Mouse (Mus musculus) cerebellum, adult (tissue): ENCODE measurements around the gene Ugt1a10.
"Not testable (repeated sequence)": the region's sequence is repeated elsewhere in the genome, so short reads cannot be mapped to it uniquely, and the experiment has no call there.

Source experiments
- ATAC-seq: cut with Nextera tagmentation; 2 replicates; pipeline ENCODE4 v1.9.2; 2017; ENCODE audit warnings: mild to moderate bottlenecking, moderate library complexity, mixed read lengths; ENCODE audit not compliant: insufficient number of reproducible peaks, low FRiP score, low TSS enrichment

Ugt1a10 gene

DNA sequence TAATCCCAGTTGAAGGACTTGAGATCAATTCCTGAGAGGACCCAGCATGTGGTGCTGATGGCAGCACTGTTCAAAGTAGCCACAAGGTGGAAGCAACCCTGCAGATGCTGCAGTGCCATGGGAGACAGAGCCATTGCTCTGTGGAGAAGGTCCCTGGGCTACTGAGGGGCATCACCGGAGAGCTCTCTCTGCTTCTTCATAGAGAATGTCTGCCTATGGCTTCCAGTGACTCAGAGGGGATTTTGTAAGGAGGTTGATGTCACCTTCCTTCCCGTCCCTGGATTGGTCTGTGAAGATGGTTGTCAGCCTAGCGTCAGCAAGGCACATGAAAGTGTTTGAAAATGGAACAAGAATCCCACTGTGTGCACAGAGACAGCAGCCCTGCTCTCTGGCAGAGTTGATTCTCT, 39.1 kb downstream of the Ugt1a10 start:
- not testable (repeated sequence) for ATAC-seq

DNA sequence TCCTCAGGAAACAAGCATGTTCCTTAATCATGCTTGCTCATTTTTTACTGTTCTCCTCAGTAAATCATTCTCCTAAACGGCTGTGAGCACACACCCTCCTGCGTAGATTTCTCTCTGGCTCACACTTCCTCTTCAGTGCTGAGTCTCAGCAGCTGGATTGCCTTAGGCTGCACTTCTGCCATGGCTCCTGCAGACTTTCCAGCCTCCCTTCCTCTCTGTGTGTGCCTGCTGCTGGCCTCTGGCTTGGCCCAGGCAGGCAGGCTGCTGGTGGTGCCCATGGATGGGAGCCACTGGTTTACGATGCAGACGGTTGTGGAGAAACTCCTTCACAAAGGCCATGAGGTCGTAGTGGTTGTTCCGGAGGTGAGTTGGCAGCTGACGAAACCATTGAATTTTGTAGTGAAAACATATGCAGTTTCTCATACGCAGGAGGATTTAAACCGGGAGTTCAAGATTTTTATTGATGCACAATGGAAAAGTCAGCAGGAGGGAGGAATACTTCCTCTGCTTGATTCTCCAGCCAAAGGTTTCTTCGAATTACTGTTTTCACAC, 39.8 kb downstream of the Ugt1a10 start, which contains the start of gene Ugt1a7c:
TSS of gene Ugt1a7c (plus strand) at position 122 of the 552 bp plus-strand sequence.
- no peak for ATAC-seq

DNA sequence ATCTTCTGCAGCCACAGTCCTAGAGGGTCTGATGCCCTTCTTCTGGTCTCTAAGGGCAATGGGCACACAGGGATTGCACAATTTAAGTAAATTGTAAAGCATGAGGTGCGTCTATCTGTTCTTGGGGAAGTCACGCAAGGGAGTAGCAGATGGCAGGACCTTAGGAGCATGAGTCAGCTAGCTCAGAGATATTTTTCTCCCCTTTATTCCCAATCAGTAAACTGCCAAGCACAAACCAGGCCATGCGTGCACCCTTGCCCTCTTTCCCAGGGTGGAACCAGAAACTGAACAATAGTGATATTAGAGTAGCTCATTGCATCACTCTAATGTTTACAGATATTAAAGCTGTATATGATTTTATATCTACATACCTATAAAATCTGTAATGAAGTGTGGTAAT, 43.4 kb downstream of the Ugt1a10 start:
- not testable (repeated sequence) for ATAC-seq

DNA sequence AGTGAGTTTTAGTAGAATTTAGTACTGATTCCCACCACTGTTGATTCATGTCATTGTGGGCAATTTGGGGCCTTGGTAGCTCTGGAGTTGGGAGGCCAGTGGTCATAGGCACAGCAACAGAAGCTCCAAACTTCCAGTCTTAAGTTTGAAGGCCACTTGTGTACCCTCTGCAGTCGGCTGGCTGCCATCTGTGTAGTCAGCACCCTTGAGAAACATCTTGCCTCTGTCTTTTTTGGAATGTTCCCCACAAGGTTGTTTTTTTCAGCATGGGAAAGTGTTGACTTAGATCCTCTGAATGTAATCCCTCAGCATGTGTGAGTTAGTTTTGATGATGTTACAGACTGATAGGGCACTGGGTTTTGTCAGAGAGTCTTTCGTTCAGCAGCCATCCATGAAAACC, 44.5 kb downstream of the Ugt1a10 start:
- ATAC-seq, result not testable (repeated sequence)

DNA sequence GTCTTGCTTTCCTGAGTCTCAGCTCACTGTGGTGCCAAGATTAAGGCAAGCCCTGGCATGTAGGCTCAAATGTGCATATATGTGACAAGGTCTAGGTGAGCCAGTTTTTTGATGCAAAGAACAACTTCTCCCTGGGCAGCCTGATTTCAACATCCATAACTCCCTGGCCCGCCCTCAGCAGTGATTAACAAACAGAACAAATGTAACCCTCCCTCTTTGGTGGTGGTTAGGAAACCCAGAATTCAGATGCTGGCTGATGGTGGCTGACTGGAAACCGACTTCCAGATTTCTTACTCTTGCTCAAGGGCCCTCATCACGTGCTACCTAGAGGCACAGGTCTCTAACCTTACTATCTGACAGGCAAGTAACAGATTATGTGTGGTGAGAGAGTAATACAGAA, 47.8 kb downstream of the Ugt1a10 start, which contains the start of gene Ugt1a6b:
TSS of gene Ugt1a6b (plus strand) at position 234 of the 400 bp plus-strand sequence.
- ATAC-seq, result not testable (repeated sequence)

DNA sequence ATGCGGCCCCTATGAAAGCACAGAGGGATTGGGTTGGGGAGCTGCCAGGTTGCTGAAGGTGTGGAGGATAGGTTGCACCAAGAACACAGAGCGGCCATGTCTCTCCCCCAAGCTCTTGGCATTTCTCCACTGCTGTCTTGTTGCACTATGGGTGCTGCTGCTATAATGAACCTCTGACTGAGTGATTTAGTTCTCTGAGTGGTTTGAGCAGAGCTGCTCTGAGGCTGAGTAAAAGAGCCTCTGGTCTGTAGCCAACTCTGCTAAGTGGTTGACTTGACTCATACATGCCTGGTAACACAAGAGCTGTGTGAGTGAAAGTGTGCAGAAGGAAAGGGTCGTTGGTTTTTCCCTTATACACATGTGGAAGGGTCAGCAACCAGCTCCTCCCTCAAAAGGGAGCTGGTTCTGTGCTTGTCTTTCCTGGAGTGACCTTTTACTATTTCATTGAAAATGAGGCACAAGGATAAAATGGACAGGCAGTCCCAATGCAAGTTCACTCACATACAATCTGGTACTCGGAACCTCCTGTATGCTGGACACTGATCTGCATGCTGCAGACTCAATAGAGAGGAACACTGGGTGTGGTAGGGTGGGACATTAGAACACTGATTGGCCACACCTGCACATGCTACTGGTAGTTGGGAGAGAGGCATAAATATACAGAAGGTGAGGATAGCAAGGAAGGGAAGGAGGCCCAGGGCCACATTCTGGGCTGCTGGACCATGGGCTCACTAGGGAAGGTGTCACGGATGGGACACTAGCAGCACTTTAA, 48.7 kb downstream of the Ugt1a10 start:
- ATAC-seq, result not testable (repeated sequence)

DNA sequence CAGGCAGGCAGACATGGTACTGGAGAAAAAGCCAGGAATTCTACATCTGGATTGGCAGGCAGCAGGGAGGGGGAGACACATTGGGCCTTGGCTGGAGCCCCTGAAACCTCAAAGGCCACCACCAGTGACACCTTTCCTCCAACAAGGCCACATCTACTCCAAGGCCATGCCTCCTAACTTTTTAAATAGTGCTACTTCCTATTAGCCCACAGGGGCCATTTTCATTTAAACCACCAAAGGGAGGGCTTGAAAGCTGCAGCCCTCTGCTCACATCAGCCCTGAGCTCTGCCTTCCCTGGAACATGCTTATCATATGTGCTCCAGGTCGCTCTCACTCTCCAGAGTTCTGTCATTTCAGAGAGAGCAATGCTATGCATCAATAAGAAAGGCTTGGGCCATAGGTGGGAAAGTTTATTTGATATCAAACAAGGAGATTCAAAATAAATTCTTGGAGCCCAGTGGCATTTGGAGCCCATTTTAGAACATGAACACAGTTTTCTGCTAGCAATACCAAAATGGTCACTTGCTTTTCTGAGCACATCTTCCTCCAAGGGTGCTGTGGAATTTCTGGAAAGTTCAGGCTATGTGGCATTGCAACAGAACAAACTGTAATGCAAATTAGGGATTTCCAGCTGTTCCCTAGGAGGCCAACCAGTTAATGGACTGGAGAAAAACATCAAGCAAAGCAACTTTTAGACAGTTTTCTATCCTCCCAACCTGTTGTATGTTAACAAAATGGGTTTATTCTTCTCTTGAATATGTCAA, 49.7 kb downstream of the Ugt1a10 start:
- no peak for ATAC-seq

DNA sequence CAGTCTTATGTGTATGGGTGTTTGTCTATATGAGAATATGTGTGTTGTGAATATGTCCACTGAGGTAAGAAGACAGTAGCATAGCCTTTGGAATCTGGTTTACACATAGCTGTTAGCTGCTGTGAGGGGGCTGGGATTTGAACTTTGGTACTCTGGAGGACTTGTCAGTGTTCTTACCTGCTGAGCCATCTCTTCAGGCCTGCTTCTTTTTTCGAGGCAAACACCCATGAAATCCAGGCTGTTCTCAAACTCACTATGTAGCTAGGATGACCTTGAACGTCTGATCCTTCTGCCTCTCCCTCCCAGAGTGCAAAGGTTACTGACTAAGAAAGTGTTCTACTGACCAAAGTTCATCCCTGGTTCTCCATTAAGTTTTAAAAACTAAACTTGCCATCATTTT, 50.5 kb downstream of the Ugt1a10 start:
- ATAC-seq, result no peak

DNA sequence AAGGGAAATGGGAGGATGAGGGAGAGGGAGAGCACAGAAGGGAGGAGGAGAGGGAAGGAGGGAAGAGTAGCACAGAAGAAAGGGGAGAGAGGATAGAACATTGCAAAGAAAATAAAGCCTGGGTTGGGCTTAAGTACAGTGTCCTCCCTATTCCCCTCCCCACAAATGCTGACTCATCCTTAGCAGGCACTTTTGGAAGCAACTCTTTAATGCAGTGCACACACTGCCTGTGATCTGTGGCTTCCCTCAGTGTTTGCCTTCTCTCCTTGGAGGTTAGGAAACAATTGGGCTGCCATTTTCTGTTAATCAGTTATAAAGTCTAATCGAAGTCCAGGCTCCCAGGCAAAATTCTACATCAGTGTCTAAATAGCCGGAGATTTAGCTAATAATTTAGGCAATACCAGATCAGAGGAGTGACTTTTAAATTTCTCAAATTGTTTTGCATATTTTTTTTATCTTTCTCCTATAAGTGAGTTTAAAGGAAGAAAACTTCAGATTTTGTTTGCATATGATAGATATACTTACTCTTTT, 53.9 kb downstream of the Ugt1a10 start:
- ATAC-seq, result not testable (repeated sequence)

DNA sequence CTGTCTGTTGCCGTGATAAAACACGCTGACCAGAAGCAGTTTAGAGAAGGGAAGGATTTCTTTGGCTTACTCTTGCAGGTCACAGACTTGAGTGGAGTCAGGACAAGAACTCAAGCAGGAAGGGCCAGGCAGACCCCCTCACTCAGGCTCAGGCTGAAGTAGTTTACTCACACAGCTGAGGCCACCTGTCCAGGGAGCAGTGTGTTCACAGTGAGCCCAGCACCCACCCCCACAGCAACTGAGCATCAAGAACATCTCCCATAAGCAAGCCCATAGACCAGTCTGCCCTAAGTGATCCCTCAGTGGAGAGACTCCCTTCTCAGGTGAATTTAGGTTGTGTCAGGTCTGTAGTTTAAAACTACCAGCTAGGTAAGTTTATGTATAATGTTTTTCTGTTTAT, 54.4 kb downstream of the Ugt1a10 start:
- not testable (repeated sequence) for ATAC-seq

DNA sequence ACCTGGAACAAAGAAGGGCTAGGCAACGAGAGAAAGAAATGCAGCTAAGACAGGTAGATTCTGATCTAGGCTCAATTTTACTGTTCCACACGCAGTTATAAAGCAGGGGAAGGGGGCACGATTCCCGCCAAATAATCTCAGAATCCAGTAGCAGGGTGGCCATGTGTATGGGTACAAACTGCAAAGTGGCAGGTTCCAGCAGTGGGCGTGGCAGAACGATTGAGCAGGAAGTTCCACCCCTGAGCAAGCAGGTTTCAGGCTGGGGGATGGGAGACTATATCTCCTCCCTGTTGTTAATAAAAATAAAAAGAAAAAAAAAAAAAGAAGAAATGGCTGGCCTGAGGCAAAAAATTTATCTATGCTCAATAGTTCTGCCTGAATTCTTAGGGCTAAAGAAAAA, 57.6 kb downstream of the Ugt1a10 start:
- ATAC-seq, result not testable (repeated sequence)

DNA sequence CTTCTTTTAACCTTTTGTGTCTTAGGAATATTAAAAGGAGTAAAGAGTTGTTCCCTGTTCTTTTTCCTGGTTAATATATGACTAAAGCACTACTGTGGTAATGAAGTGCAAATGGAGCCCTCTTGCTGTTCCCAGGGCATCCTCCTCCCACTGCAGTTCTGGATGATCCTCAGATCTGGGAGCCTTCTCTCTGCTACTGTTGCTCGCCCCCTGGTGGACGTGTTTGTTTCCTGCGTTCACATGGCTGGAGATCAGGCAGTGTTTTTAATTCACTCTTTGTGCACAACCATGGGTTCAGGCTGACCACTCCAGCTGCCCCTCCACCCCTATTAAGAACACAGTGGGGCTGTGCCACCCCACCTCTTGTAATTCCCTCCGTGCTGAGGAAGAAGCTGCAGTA, 65.4 kb downstream of the Ugt1a10 start:
- ATAC-seq, result peak; percentile 56

DNA sequence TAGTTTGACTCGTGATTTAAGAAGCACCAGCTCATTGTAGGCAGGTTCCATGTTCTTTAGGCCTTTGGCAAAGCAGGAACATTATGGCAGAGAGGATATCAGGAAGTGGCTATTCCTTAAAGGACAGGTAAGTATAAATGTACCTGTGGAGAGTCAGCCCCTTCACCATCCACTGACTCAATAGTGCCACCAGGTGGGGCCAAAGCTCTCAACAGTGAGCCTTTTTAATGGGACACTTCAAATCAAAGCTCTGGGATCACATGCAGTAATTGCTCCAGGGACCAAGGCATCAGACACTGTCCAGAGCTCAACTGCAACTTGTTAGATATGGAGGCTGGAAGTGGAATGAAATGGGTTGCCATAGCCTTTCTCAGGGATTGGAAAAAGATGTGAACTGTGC, 66.3 kb downstream of the Ugt1a10 start:
- not testable (repeated sequence) for ATAC-seq

DNA sequence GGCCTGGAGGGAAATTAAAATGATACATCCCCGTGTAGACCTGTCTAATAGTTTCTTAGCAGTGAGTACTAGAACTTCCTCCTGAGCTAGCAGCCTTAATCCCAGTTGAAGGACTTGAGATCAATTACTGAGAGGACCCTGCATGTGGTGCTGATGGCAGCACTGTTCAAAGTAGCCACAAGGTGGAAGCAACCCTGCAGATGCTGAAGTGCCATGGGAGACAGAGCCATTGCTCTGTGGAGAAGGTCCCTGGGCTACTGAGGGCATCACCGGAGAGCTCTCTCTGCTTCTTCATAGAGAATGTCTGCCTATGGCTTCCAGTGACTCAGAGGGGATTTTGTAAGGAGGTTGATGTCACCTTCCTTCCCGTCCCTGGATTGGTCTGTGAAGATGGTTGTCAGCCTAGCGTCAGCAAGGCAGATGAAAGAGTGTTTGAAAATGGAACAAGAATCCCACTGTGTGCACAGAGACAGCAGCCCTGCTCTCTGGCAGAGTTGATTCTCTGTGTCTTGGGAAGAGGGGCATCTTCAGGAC, 70.7 kb downstream of the Ugt1a10 start:
- not testable (repeated sequence) for ATAC-seq

DNA sequence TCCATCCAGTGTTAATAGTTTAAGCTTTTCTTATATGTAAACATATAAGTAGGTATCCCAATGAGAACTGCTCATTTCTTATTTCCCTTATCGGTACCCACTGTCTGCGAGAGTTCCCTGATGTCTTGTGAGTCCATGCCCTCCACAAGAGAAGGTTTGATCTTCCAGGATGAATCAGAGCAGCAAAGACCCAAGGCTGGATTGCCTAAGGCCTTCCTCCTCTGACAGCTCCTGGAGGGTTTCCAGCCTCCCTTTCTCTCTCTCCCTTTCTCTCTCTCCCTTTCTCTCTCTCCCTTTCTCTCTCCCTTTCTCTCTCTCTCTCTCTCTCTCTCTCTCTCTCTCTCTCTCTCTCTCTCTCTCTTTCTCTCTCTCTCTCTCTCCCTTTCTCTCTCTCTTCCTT, 73.9 kb downstream of the Ugt1a10 start:
- not testable (repeated sequence) for ATAC-seq

DNA sequence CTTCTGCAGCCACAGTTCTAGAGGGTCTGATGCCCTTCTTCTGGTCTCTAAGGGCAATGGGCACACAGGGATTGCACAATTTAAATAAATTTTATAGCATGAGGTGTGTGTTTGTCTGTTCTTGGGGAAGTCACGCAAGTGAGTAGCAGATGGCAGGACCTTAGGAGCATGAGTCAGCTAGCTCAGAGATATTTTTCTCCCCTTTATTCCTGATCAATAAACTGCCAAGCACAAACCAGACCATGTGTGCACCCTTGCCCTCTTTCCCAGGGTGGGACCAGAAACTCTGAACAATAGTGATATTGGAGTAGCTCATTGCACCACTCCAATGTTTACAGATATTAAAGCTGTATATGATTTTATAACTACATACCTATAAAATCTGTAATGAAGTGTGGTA, 75.0 kb downstream of the Ugt1a10 start:
- not testable (repeated sequence) for ATAC-seq

DNA sequence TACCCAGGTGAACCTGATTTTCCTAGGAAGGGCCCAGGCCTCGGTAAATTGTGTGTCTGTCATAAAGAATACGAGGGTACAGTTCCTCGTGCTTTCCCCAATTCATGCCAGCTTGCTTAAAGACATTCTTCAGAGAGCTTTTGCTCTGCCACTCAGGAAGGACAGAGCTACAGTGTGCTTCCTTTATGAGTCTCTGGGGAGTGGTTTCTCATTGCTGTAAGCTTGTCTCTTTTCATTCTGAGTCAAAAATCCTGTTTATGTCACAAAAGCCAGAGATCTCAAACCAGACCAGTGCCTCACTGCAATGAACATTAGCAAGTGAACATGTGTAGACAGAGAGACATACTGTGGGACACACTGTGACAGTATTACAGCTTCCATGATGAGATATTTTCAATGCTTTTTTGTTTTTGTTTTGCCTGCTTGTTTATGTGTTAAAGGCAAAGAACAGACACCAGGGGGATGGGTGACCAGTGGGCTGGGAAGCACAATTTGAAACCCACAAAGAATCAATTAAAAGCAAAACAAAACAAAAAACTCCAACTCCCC, 78.8 kb downstream of the Ugt1a10 start:
- ATAC-seq, result no peak

DNA sequence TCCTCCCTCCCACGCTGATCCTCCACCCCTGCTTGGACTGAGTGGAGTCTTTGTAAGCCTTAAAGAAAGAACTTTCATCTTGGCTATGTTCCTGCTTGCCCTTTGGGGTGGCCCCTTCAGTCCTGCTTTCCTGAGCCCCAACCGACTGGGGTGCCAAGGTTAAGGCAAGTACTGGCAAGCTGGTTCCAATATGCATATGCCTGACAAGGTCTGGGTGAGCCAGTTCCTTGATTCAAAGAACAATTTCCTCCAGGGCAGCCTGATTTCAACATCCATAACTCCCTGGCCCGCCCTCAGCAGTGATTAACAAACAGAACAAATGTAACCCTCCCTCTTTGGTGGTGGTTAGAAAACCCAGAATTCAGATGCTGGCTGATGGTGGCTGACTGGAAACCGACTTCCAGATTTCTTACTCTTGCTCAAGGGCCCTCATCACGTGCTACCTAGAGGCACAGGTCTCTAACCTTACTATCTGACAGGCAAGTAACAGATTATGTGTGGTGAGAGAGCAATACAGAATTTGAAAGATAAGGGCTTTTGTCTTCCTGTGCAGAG, 79.3 kb downstream of the Ugt1a10 start, which contains the start of gene Ugt1a6a:
TSS of gene Ugt1a6a (plus strand) at position 353 of the 555 bp plus-strand sequence.
- ATAC-seq, result not testable (repeated sequence)

DNA sequence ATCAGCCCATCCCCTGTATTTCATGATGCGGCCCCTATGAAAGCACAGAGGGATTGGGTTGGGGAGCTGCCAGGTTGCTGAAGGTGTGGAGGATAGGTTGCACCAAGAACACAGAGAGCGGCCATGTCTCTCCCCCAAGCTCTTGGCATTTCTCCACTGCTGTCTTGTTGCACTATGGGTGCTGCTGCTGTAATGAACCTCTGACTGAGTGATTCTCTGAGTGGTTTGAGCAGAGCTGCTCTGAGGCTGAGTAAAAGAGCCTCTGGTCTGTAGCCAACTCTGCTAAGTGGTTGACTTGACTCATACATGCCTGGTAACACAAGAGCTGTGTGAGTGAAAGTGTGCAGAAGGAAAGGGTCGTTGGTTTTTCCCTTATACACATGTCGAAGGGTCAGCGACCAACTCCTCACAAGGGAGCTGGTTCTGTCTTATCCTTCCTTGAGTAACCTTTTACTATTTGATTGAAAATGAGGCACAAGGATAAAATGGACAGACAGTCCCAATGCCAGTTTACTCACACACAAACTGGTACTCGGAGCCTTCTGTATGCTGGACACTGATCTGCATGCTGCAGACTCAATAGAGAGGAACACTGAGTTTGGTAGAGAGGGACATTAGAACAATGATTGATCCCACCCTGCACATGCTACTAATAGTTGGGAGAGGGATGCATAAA, 80.2 kb downstream of the Ugt1a10 start:
- ATAC-seq, result not testable (repeated sequence)
